Mouse (Mus musculus) ES-E14 (cell line): ENCODE results near the gene Gprc5c.

Experiments
- CHD2 ChIP-seq: IDR thresholded peaks from 2 replicates; pipeline ENCODE4 v1.6.1; 2014; ENCODE audit warnings: mild to moderate bottlenecking, low read depth, low read length, inconsistent platforms
- HCFC1 ChIP-seq: IDR thresholded peaks from 2 replicates; pipeline ENCODE4 v1.6.1; 2012; ENCODE audit warnings: low read length, inconsistent platforms, borderline replicate concordance; ENCODE audit not compliant: insufficient read depth
- MAFK ChIP-seq: IDR thresholded peaks from 2 replicates; pipeline ENCODE4 v1.6.1; 2014; ENCODE audit warnings: mild to moderate bottlenecking, low read depth, low read length, inconsistent platforms; ENCODE audit not compliant: insufficient read depth
- ZC3H11A ChIP-seq: IDR thresholded peaks from 2 replicates; pipeline ENCODE4 v1.6.1; 2012; ENCODE audit warnings: low read depth, mild to moderate bottlenecking, inconsistent platforms, low read length, borderline replicate concordance

- TF ChIP-seq MAFK (no peak), HCFC1 (no peak), ZC3H11A (no peak), CHD2 (no peak)
Measured at GRCm38 (mm10) chr11:114820444-114820843, 30.5 kb upstream of the Gprc5c start.
